Mouse (Mus musculus) gastrocnemius, adult 8-10 months (tissue): ENCODE results near the gene Ssu2. TPM values are rescaled to one million over a fixed set of nuclear protein-coding genes. Genes with fewer than 3 reads are reported as not detected.

Experiments used
- DNase-seq, 2 experiments: peaks; one replicate each; pipeline ENCODE4 v3.0.0; 2022; ENCODE audit warnings: low spot score in 2 of 2
- total RNA-seq, 4 experiments: library from RNA; stranded (reverse); gene quantifications; 2 replicates each; pipeline ENCODE4 v1.2.4; 2022

Gene Ssu2
- total RNA-seq, 4 experiments from 2014 or later = 0.27 to 0.40 (median 0.31) TPM; not detected in 1

- no peak for DNase-seq
Measured at GRCm38 (mm10) chr6:112350452-112350851, 37.4 kb downstream of the Ssu2 start.

- DNase-seq = no peak
Measured at GRCm38 (mm10) chr6:112339016-112339415, 48.8 kb downstream of the Ssu2 start.

- DNase-seq = no peak
Measured at GRCm38 (mm10) chr6:112337667-112338066, 50.2 kb downstream of the Ssu2 start.

GRCm38 (mm10) chr6:112333930-112334329 is 53.9 kb downstream of the Ssu2 start:
- DNase-seq = no peak

GRCm38 (mm10) chr6:112331223-112331598 is 56.6 kb downstream of the Ssu2 start:
- DNase-seq = no peak

- DNase-seq = no peak
Measured at GRCm38 (mm10) chr6:112330520-112331222, 57.2 kb downstream of the Ssu2 start.

- DNase-seq = no peak
Measured at GRCm38 (mm10) chr6:112327793-112328192, 60.0 kb downstream of the Ssu2 start.

GRCm38 (mm10) chr6:112325213-112325612 is 62.6 kb downstream of the Ssu2 start:
- DNase-seq = no peak

- no peak for DNase-seq
Measured at GRCm38 (mm10) chr6:112322916-112323315, 64.9 kb downstream of the Ssu2 start.

- DNase-seq = no peak
Measured at GRCm38 (mm10) chr6:112320679-112321078, 67.1 kb downstream of the Ssu2 start.

- no peak for DNase-seq
Measured at GRCm38 (mm10) chr6:112319449-112319848, 68.4 kb downstream of the Ssu2 start.

GRCm38 (mm10) chr6:112311385-112311784 is 76.4 kb downstream of the Ssu2 start:
- DNase-seq = no peak

GRCm38 (mm10) chr6:112309330-112309938 is 78.4 kb downstream of the Ssu2 start:
- no peak for DNase-seq

Other genes with a start within 250 kb of the Ssu2 start
- 100 to 1,000 TPM; 105 to 136 (median 119) TPM for gene Lmcd1, start 114.3 kb downstream of the Ssu2 start, total RNA-seq
- gene Cav3, start 71.5 kb upstream of the Ssu2 start, total RNA-seq = 10 to 100 TPM; 49.1 to 54.8 (median 53.1) TPM
- 1 to 10 TPM in 3 of 4 experiments, not detected in 1; 1.2 to 2.4 (median 2.4) TPM for gene Oxtr, start 101.9 kb upstream of the Ssu2 start, total RNA-seq